Mouse (Mus musculus) intestine, postnatal 0 days (tissue): Measurements from ENCODE around the gene Gm5150. TPM values are rescaled to one million over a fixed set of nuclear protein-coding genes. Genes with fewer than 3 reads are reported as not detected.
"Not testable (repeated sequence)": the region's sequence is repeated elsewhere in the genome, so short reads cannot be mapped to it uniquely, and the experiment has no call there.

Experiments
- ATAC-seq: fragments of 200-750 bp; cut with Nextera tagmentation; 2 replicates; pipeline ENCODE4 v1.8.0; 2017; ENCODE audit warnings: mild to moderate bottlenecking, moderate TSS enrichment, moderate library complexity
- H3K27ac ChIP-seq: fragments of 300-500 bp; sonication (generic); 2 replicates; pipeline ENCODE4 v1.5.1; 2014; ENCODE audit warnings: mild to moderate bottlenecking, low read depth, low read length, moderate library complexity
- H3K27me3 ChIP-seq: fragments of 300-500 bp; sonication (generic); replicated peaks from 2 replicates; pipeline ENCODE4 v1.6.1; 2014; ENCODE audit warnings: low read length, mixed read lengths; ENCODE audit not compliant: control insufficient read depth, insufficient read depth
- H3K36me3 ChIP-seq: fragments of 300-500 bp; sonication (generic); 2 replicates; pipeline ENCODE4 v1.6.1; 2014; ENCODE audit warnings: mild to moderate bottlenecking, moderate library complexity; ENCODE audit not compliant: control insufficient read depth, insufficient read depth
- H3K4me1 ChIP-seq: fragments of 300-500 bp; sonication (generic); replicated peaks from 2 replicates; pipeline ENCODE4 v1.6.1; 2014; ENCODE audit warnings: antibody characterized with exemption, low read length, mixed read lengths; ENCODE audit not compliant: control insufficient read depth, insufficient read depth
- H3K4me2 ChIP-seq: fragments of 300-500 bp; sonication (generic); replicated peaks from 2 replicates; pipeline ENCODE4 v1.6.1; 2014; ENCODE audit warnings: low read depth, mild to moderate bottlenecking, moderate library complexity
- H3K4me3 ChIP-seq: fragments of 300-500 bp; sonication (generic); 2 replicates; pipeline ENCODE4 v1.5.1; 2014; ENCODE audit warnings: low read depth, low read length
- H3K9ac ChIP-seq: fragments of 300-500 bp; sonication (generic); 2 replicates; pipeline ENCODE4 v1.6.1; 2014; ENCODE audit warnings: mild to moderate bottlenecking, low read depth, low read length
- H3K9me3 ChIP-seq: fragments of 300-500 bp; sonication (generic); 2 replicates; pipeline ENCODE4 v1.6.1; 2016; ENCODE audit warnings: mixed run types; ENCODE audit not compliant: control insufficient read depth
- CTCF ChIP-seq: sonication (generic); IDR thresholded peaks from 2 replicates; pipeline ENCODE4 v1.5.1; 2016; ENCODE audit warnings: low read depth, mild to moderate bottlenecking, control low read depth, antibody characterized with exemption, moderate library complexity
- WGBS: fragments of 180-500 bp; shearing (Covaris S2); extraction: QIAGEN DNeasy Blood & Tissue Kit; methylation state at CpG from one replicate; pipeline ENCODE4 v1.1.7; 2014; 5-methylcytosine and 5-hydroxymethylcytosine counted together
- polyA plus RNA-seq: library from polyadenylated mRNA; unstranded; fragments of >200 nt; fragmentation: Nextera tagmentation; extraction: Ambion mirVana; gene quantifications from 2 replicates; pipeline ENCODE4 v1.2.1, GENCODE M21; 2015

Gene Gm5150
- 0.78 and 0.85 TPM in 2 replicates for polyA plus RNA-seq

- no peak for ATAC-seq
- H3K9me3 ChIP-seq, result no peaks in the 10 kb centered on the region
- no peak within 1 kb of the TSS for H3K4me2 ChIP-seq
- no peak within 1 kb of the TSS for H3K4me3 ChIP-seq
- no peaks in the 10 kb centered on the region for H3K27me3 ChIP-seq
- H3K27ac ChIP-seq, result no peak within 1 kb of the TSS
- no peak for TF ChIP-seq CTCF
- 88% methylated on average over 2 of the region's 2 CpGs for WGBS
- no peak within 1 kb of the TSS for H3K9ac ChIP-seq
- no peaks in the 10 kb centered on the region for H3K4me1 ChIP-seq
- H3K36me3 ChIP-seq, result no peaks in the 10 kb centered on the region
Measured at GRCm38 (mm10) chr3:16006215-16006614, at the start of gene Gm5150. TSS of gene Gm5150 (minus strand) at chr3:16006437.

- not testable (repeated sequence) for H3K36me3 ChIP-seq, H3K27me3 ChIP-seq, H3K9ac ChIP-seq, H3K4me1 ChIP-seq, H3K4me2 ChIP-seq, H3K9me3 ChIP-seq, H3K4me3 ChIP-seq, ATAC-seq, H3K27ac ChIP-seq
- 79% methylated on average over 20 of the region's 20 CpGs for WGBS
Measured at GRCm38 (mm10) chr3:16051736-16052135, 45.5 kb upstream of the Gm5150 start.

GRCm38 (mm10) chr3:16047288-16047687 lies 41.1 kb upstream of the Gm5150 start:
- TF ChIP-seq CTCF, result peak; percentile 31
- H3K4me3 ChIP-seq, result no peak overlapping the region
- no peak overlapping the region for H3K4me2 ChIP-seq
- H3K4me1 ChIP-seq, result no peaks in the 10 kb centered on the region
- 44% methylated on average over 4 of the region's 4 CpGs for WGBS
- no peaks in the 10 kb centered on the region for H3K27me3 ChIP-seq
- H3K9me3 ChIP-seq, result no peaks in the 10 kb centered on the region
- H3K36me3 ChIP-seq, result no peaks in the 10 kb centered on the region
- H3K9ac ChIP-seq, result no peak overlapping the region
- no peak for ATAC-seq
- no peak overlapping the region for H3K27ac ChIP-seq

DNA sequence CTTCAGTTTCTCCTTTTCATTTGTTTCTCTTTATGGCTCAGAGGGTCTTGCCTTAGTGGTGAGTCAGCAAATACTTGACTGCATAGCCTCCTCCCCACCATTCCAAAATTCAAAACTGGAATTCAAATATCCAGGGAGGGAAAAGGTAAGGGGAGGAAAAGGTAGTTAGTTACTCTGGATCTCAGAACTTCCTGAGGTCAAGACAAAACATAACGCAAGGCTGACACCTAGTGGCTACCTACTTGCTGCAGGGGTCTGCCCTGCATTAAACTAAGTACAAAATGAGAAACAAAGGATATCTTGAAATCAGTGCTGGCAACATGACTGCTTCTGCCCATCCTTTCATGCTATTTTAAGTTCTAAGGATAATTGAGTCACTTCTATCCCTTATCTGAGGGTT lies 37.1 kb upstream of the Gm5150 start:
- peak; percentile 67 for TF ChIP-seq CTCF
- Histone ChIP-seq H3K4me2 (no peak overlapping the region), H3K4me1 (no peaks in the 10 kb centered on the region), H3K27me3 (no peaks in the 10 kb centered on the region), H3K9me3 (no peaks in the 10 kb centered on the region), H3K9ac (no peak overlapping the region), H3K27ac (no peak overlapping the region), H3K36me3 (no peaks in the 10 kb centered on the region), H3K4me3 (no peak overlapping the region)
- WGBS, result 3% methylated on average over 1 of the region's 1 CpGs
- ATAC-seq, result no peak

DNA sequence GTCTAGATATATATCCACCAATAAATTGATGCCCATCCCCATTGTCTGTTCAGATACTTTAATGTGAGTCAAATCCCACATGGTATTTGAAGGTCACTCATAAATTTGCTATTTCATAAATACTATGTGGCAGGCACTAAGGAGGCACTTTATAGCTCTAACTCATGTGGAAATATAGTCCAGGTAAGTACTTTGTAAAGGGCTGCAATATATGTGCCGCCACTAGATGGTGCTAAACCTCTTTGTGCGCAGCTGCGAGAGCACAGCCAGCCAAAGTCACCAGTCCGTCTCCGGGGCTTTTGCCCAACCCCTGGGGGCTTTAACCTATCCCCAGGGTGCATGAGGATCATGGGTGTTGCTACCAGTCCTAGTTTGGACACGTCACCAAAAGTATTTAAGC lies 18.8 kb upstream of the Gm5150 start:
- peak; percentile 64 for TF ChIP-seq CTCF
- H3K9ac ChIP-seq, result not testable (repeated sequence)

GRCm38 (mm10) chr3:16022214-16022613 lies 16.0 kb upstream of the Gm5150 start:
- WGBS, result 38% methylated on average over 1 of the region's 1 CpGs
- no peak overlapping the region for H3K4me3 ChIP-seq
- H3K27ac ChIP-seq, result no peak overlapping the region
- no peak for ATAC-seq
- TF ChIP-seq CTCF, result no peak
- no peak overlapping the region for H3K9ac ChIP-seq
- no peaks in the 10 kb centered on the region for H3K27me3 ChIP-seq
- no peaks in the 10 kb centered on the region for H3K36me3 ChIP-seq
- H3K4me1 ChIP-seq, result no peaks in the 10 kb centered on the region
- no peaks in the 10 kb centered on the region for H3K9me3 ChIP-seq
- H3K4me2 ChIP-seq, result no peak overlapping the region

More for the DNA sequence above, 18.8 kb upstream of the Gm5150 start:
- ATAC-seq, result peak; percentile 53
- H3K27me3 ChIP-seq, H3K4me1 ChIP-seq, H3K27ac ChIP-seq, H3K4me3 ChIP-seq, H3K9me3 ChIP-seq, H3K36me3 ChIP-seq: not testable (repeated sequence)
- WGBS, result 2% methylated on average over 4 of the region's 6 CpGs
- peak overlapping the region; percentile 25; the same call in 1 of the 2 replicates for H3K4me2 ChIP-seq

- not testable (repeated sequence) for H3K9ac ChIP-seq, H3K4me3 ChIP-seq, H3K27me3 ChIP-seq, H3K4me2 ChIP-seq, H3K9me3 ChIP-seq, ATAC-seq, H3K4me1 ChIP-seq, H3K36me3 ChIP-seq, H3K27ac ChIP-seq
- WGBS, result 85% methylated on average over 2 of the region's 2 CpGs
Measured at GRCm38 (mm10) chr3:16014456-16014855, 8.2 kb upstream of the Gm5150 start.
